Mouse (Mus musculus): ENCODE measurements around the gene Myocd. TPM values are rescaled to one million over a fixed set of nuclear protein-coding genes. Genes with fewer than 3 reads are reported as not detected.
A peak's percentile ranks its signal among the peaks of the same experiment; 100 is the strongest.

Myocd gene
- polyA plus RNA-seq, 1 experiment: 0.13 TPM

DNA sequence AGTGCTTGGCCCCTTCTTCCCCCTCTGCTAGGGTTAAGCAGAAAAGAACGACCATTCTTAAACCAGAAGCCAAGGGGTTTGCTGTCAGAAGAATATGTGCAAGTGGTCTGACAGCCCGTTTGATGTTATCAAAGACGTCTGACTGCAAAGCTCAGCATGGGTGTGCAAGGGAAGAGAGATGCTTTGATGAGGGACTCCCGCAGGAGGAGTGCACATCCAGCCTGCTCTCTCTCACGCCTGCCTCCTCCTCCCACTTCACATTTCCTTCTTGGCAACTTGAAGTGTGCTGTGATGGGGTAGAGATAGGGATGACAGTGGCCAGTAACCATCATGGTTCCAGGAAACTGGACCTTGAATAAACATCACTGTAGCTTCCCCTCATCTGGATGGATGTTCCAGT, 67.6 kb downstream of the Myocd start:
- H3K36me3 ChIP-seq (ENCODE audit: control insufficient read depth, insufficient read depth): no peaks in the 10 kb centered on the region
- no peak overlapping the region for H3ac ChIP-seq (ENCODE audit: control insufficient read depth, insufficient read length, low read depth)
- no peaks in the 10 kb centered on the region for H3K79me2 ChIP-seq (ENCODE audit: control insufficient read depth, insufficient read depth)
- no peaks in the 10 kb centered on the region for H3K79me3 ChIP-seq (ENCODE audit: low read depth)
- H3K27me3 ChIP-seq (ENCODE audit: control insufficient read depth, insufficient read depth, insufficient read length): no peaks in the 10 kb centered on the region
- no peak for TF ChIP-seq CEBPB (IDR thresholded peaks at IDR 0.05; ENCODE audit: low read depth)
- no peak for TF ChIP-seq USF1 (IDR thresholded peaks at IDR 0.05; ENCODE audit: low read depth)
- TF ChIP-seq MAX (IDR thresholded peaks at IDR 0.05): no peak
- TF ChIP-seq FOSL1 (IDR thresholded peaks at IDR 0.05; ENCODE audit: insufficient read depth, low read length, poor library complexity, severe bottlenecking): no peak
- no peak for TF ChIP-seq MYOD1 (IDR thresholded peaks at IDR 0.05; ENCODE audit: control insufficient read depth, insufficient read length, low read depth)
- no peak for TF ChIP-seq MYOG (IDR thresholded peaks at IDR 0.05; ENCODE audit: control insufficient read depth, extremely low read depth, insufficient read length)
- no peak for TF ChIP-seq CTCF (IDR thresholded peaks at IDR 0.05; ENCODE audit: control insufficient read depth, insufficient read depth, insufficient read length)
- H3K4me3 ChIP-seq (ENCODE audit: insufficient read depth, poor library complexity, severe bottlenecking): no peak overlapping the region

DNA sequence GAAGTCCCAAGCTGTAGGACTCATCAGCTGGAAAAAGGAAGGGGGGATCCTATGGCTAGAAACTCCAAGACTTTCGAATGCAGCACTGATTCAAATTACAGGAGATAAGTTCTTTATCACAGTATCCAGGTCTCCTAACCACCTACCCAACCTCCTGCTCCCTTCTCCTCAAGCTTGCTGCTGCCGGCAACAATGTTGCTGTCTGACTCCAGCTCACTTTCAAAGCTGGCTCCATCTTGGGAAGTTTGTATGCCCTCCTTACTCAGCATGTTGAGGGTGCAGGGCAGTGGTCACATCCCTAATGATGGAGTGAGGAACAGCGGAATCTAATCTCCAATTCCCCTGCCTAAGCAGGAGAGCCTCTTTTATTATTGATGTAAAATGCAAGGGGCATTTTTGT, 71.8 kb downstream of the Myocd start:
- Histone ChIP-seq H3K36me3 (ENCODE audit: control insufficient read depth, insufficient read depth) (no peaks in the 10 kb centered on the region), H3K27me3 (ENCODE audit: control insufficient read depth, insufficient read depth, insufficient read length) (no peaks in the 10 kb centered on the region), H3K79me3 (ENCODE audit: low read depth) (no peaks in the 10 kb centered on the region), H3K79me2 (ENCODE audit: control insufficient read depth, insufficient read depth) (no peaks in the 10 kb centered on the region), H3ac (ENCODE audit: control insufficient read depth, insufficient read length, low read depth) (no peak overlapping the region), H3K4me3 (ENCODE audit: insufficient read depth, poor library complexity, severe bottlenecking) (no peak overlapping the region)
- TF ChIP-seq MAX (IDR thresholded peaks at IDR 0.05) (no peak), MYOD1 (IDR thresholded peaks at IDR 0.05; ENCODE audit: control insufficient read depth, insufficient read length, low read depth) (no peak), FOSL1 (IDR thresholded peaks at IDR 0.05; ENCODE audit: insufficient read depth, low read length, poor library complexity, severe bottlenecking) (no peak), MYOG (IDR thresholded peaks at IDR 0.05; ENCODE audit: control insufficient read depth, extremely low read depth, insufficient read length) (no peak), USF1 (IDR thresholded peaks at IDR 0.05; ENCODE audit: low read depth) (no peak), CEBPB (IDR thresholded peaks at IDR 0.05; ENCODE audit: low read depth) (no peak), CTCF (IDR thresholded peaks at IDR 0.05; ENCODE audit: control insufficient read depth, insufficient read depth, insufficient read length) (no peak)

DNA sequence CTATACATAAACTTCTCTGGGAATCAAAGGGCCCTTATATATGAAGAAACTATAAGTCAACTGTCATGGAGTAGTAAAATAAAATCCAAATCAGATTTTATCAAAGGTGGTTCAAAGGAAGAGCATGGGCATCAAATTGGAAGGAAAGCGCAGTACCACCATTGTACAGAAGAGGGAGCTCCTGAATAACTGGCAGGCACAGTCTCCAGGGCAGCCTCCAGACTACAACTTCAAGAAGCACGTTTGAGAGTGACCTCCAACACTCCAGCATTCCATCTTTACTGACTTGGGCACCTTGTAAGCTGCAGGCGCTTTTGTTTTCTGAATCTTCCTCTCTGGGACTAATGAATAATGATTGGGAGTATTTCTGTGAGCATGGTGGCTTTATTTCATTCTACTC, 72.5 kb downstream of the Myocd start:
- Histone ChIP-seq H3ac (ENCODE audit: control insufficient read depth, insufficient read length, low read depth) (no peak overlapping the region), H3K4me3 (ENCODE audit: insufficient read depth, poor library complexity, severe bottlenecking) (no peak overlapping the region), H3K36me3 (ENCODE audit: control insufficient read depth, insufficient read depth) (no peaks in the 10 kb centered on the region), H3K27me3 (ENCODE audit: control insufficient read depth, insufficient read depth, insufficient read length) (no peaks in the 10 kb centered on the region), H3K79me2 (ENCODE audit: control insufficient read depth, insufficient read depth) (no peaks in the 10 kb centered on the region), H3K79me3 (ENCODE audit: low read depth) (no peaks in the 10 kb centered on the region)
- TF ChIP-seq MYOD1 (IDR thresholded peaks at IDR 0.05; ENCODE audit: control insufficient read depth, insufficient read length, low read depth): no peak
- TF ChIP-seq USF1 (IDR thresholded peaks at IDR 0.05; ENCODE audit: low read depth): no peak
- no peak for TF ChIP-seq MYOG (IDR thresholded peaks at IDR 0.05; ENCODE audit: control insufficient read depth, extremely low read depth, insufficient read length)
- no peak for TF ChIP-seq FOSL1 (IDR thresholded peaks at IDR 0.05; ENCODE audit: insufficient read depth, low read length, poor library complexity, severe bottlenecking)
- TF ChIP-seq CEBPB (IDR thresholded peaks at IDR 0.05; ENCODE audit: low read depth): no peak
- peak; percentile 65 for TF ChIP-seq CTCF (IDR thresholded peaks at IDR 0.05; ENCODE audit: control insufficient read depth, insufficient read depth, insufficient read length)
- no peak for TF ChIP-seq MAX (IDR thresholded peaks at IDR 0.05)

DNA sequence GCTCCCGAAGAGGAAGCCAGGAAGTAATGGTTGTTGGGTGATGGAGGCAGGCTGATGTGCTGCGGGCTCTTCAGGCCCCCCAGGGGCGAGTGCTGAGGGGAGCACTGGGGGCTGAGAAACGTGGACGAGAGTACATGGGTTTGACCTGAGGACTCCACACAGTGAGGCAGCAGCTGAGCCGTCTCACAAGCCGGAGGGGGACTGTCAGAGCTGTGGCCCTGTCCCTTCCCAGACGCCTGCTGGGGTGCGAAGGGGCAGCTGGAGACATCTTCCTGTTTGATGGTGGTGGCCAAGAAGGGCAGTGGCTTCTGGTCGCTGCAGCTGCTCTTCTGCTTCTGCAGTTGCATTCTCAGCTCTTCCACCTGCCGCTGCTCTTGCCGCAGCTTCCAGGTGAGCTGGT, 82.8 kb downstream of the Myocd start:
- no peak overlapping the region for H3ac ChIP-seq (ENCODE audit: control insufficient read depth, insufficient read length, low read depth)
- no peaks in the 10 kb centered on the region for H3K79me3 ChIP-seq (ENCODE audit: low read depth)
- no peaks in the 10 kb centered on the region for H3K36me3 ChIP-seq (ENCODE audit: control insufficient read depth, insufficient read depth)
- no peak for TF ChIP-seq USF1 (IDR thresholded peaks at IDR 0.05; ENCODE audit: low read depth)
- TF ChIP-seq CTCF (IDR thresholded peaks at IDR 0.05; ENCODE audit: control insufficient read depth, insufficient read depth, insufficient read length): no peak
- TF ChIP-seq FOSL1 (IDR thresholded peaks at IDR 0.05; ENCODE audit: insufficient read depth, low read length, poor library complexity, severe bottlenecking): no peak
- no peak for TF ChIP-seq MYOG (IDR thresholded peaks at IDR 0.05; ENCODE audit: control insufficient read depth, extremely low read depth, insufficient read length)
- no peak for TF ChIP-seq MYOD1 (IDR thresholded peaks at IDR 0.05; ENCODE audit: control insufficient read depth, insufficient read length, low read depth)
- TF ChIP-seq MAX (IDR thresholded peaks at IDR 0.05): no peak
- H3K27me3 ChIP-seq (ENCODE audit: control insufficient read depth, insufficient read depth, insufficient read length): no peaks in the 10 kb centered on the region
- no peak overlapping the region for H3K4me3 ChIP-seq (ENCODE audit: insufficient read depth, poor library complexity, severe bottlenecking)
- H3K79me2 ChIP-seq (ENCODE audit: control insufficient read depth, insufficient read depth): no peaks in the 10 kb centered on the region

DNA sequence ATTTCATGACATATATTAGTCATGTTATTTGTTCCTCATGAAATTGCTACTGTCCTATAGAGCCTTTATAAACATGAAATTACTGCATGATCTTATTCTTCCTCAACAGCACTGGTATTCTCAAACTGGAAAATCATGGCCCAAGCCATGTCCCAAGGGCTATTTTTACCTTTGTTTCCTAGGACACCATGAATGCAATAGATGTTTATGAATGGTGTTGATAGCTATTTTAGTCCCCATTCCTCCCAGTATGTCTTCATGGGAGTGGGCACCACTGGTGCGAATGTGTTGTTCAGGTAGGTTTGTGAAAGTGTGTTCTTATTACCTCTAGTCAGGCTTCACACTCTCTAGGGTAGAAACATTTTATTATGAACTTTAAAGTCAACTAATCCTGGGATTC, 84.7 kb downstream of the Myocd start:
- Histone ChIP-seq H3K27me3 (ENCODE audit: control insufficient read depth, insufficient read depth, insufficient read length) (no peaks in the 10 kb centered on the region), H3K36me3 (ENCODE audit: control insufficient read depth, insufficient read depth) (no peaks in the 10 kb centered on the region), H3K4me3 (ENCODE audit: insufficient read depth, poor library complexity, severe bottlenecking) (no peak overlapping the region), H3K79me2 (ENCODE audit: control insufficient read depth, insufficient read depth) (no peaks in the 10 kb centered on the region), H3ac (ENCODE audit: control insufficient read depth, insufficient read length, low read depth) (no peak overlapping the region), H3K79me3 (ENCODE audit: low read depth) (no peaks in the 10 kb centered on the region)
- TF ChIP-seq MAX (IDR thresholded peaks at IDR 0.05) (no peak), FOSL1 (IDR thresholded peaks at IDR 0.05; ENCODE audit: insufficient read depth, low read length, poor library complexity, severe bottlenecking) (no peak), MYOG (IDR thresholded peaks at IDR 0.05; ENCODE audit: control insufficient read depth, extremely low read depth, insufficient read length) (no peak), CEBPB (IDR thresholded peaks at IDR 0.05; ENCODE audit: low read depth) (no peak), CTCF (IDR thresholded peaks at IDR 0.05; ENCODE audit: control insufficient read depth, insufficient read depth, insufficient read length) (no peak), MYOD1 (IDR thresholded peaks at IDR 0.05; ENCODE audit: control insufficient read depth, insufficient read length, low read depth) (no peak), USF1 (IDR thresholded peaks at IDR 0.05; ENCODE audit: low read depth) (no peak)
